ENCODE assay signal across 17 mouse cellular contexts in genomic region chr8:104131414-104131975, GRCm38 (mm10). TPM values are rescaled to one million over a fixed set of nuclear protein-coding genes. Genes with fewer than 3 reads are reported as not detected.
DNase-seq lines count a peak whose midpoint lies in the region; ATAC-seq lines count a peak whose summit lies in the region.
"Had no signal": no experiment of that assay in that cellular context is flagged by ENCODE, and none has a peak within 500 bp of the region (broad histone marks: within the 10 kb centered on the region; RNA-seq: fewer than 3 reads in every experiment).

No protein-coding gene starts in this region.

- intact Hi-C loops in left cerebral cortex, postnatal 36 days (cut with DNase I): no loop called here

- DNase-seq in layer of hippocampus, adult 11-12 months (ENCODE audit: low spot score): peak; percentile 34
- no peak for DNase-seq in layer of hippocampus, postnatal 14 days (ENCODE audit: low spot score in 2 of 2)
- DNase-seq in Muller cell, postnatal 12 days (ENCODE audit: inconsistent ontology term): peak; percentile 34
- peak; percentile 58 for DNase-seq in lung, postnatal 36 days
- no peak for DNase-seq in left cerebral cortex, postnatal 36 days (ENCODE audit: low spot score in 2 of 2)
- DNase-seq in right cerebral cortex, postnatal 25 days: no peak
- DNase-seq: adrenal gland, adult 2 months; cerebellum, adult 11-12 months; cerebellum, postnatal 14 days; embryo, embryonic 11 days; gastrocnemius, postnatal 10 days; heart, postnatal 4 days; kidney, adult 18-20 months; kidney, postnatal 14 days; midbrain, embryonic 14.5 days had no signal

- peak; percentile 85 for ATAC-seq in common myeloid progenitor, adult 5-6 weeks (replicated peaks; ENCODE audit: low read depth, poor library complexity, severe bottlenecking)
- ATAC-seq: hindbrain, postnatal 0 days had no signal

RNA-seq across cellular contexts. Expression of gene Cdh5, which starts 30.1 kb away (rescaled TPM):
- total RNA-seq in layer of hippocampus, postnatal 14 days (2021): 10 to 100 TPM; 12.4 to 14.9 TPM
- total RNA-seq in common myeloid progenitor, adult 5-6 weeks (2017): not detected in 2 replicates
- 10 to 100 TPM; 10.4 to 11.6 TPM for total RNA-seq in left cerebral cortex, postnatal 36 days (2021)

RNA-seq across cellular contexts. Expression of gene Bean1, which starts 38.7 kb away (rescaled TPM):
- total RNA-seq in layer of hippocampus, postnatal 14 days (2021): 10 to 100 TPM in 1 of 2 experiments, 1 to 10 TPM in 1; 9.0 to 10.7 TPM
- total RNA-seq in common myeloid progenitor, adult 5-6 weeks (2017): not detected in 2 replicates
- total RNA-seq in left cerebral cortex, postnatal 36 days (2021): 10 to 100 TPM; 11.0 to 11.6 TPM

Comparison
In these comparisons a context has a peak if more than half of its experiments do, and no peak if none do; other contexts are left out.
1. DNase-seq: peak in layer of hippocampus, adult 11-12 months (single experiment), Muller cell, postnatal 12 days (single experiment) and lung, postnatal 36 days (single experiment); none in layer of hippocampus, postnatal 14 days (0 of 2), left cerebral cortex, postnatal 36 days (0 of 2) and right cerebral cortex, postnatal 25 days (single experiment).
2. RNA of gene Cdh5, which starts 30.1 kb away (total RNA-seq): 12.4 to 14.9 TPM in layer of hippocampus, postnatal 14 days and 10.4 to 11.6 TPM in left cerebral cortex, postnatal 36 days; not detected in common myeloid progenitor, adult 5-6 weeks; every median in the first group is over 10 times any median in the second.
3. RNA of gene Bean1, which starts 38.7 kb away (total RNA-seq): 11.0 to 11.6 TPM in left cerebral cortex, postnatal 36 days and 9.0 to 10.7 TPM in layer of hippocampus, postnatal 14 days; not detected in common myeloid progenitor, adult 5-6 weeks; every median in the first group is over 10 times any median in the second.